Mouse (Mus musculus) heart, postnatal 10 days (tissue): Measurements from ENCODE around the gene Dusp13. TPM values are rescaled to one million over a fixed set of nuclear protein-coding genes. Genes with fewer than 3 reads are reported as not detected.
A peak's percentile ranks its signal among the peaks of the same experiment; 100 is the strongest.

Experiments used
- DNase-seq, 2 experiments: peaks; one replicate each; pipeline ENCODE4 v3.0.0; 2021
- intact Hi-C: fragments of 180-260 bp; cut with DNase I; formaldehyde crosslinking; loops from one replicate; pipeline ENCODE4 v1.15.1; 2025
- total RNA-seq, 2 experiments: library from RNA; stranded (reverse); gene quantifications; 2 replicates each; pipeline ENCODE4 v1.2.3; 2021

The Dusp13 gene
- total RNA-seq, 2 experiments from 2014 or later = 0.60 TPM; not detected in 1

- DNase-seq = peak; percentile 55 to 82
- intact Hi-C loops = loop anchor here (10.0 kb wide), 2 partner anchors 244 to 694 kb away; partner anchors contain the start of genes Adk and Ap3m1
Observed at GRCm38 (mm10) chr14:21748142-21748870, 2.7 kb downstream of the Dusp13 start.

GRCm38 (mm10) chr14:21747436-21748141 lies 3.4 kb downstream of the Dusp13 start:
- intact Hi-C loops = loop anchor here (10.0 kb wide), 2 partner anchors 243 to 693 kb away; partner anchors contain the start of genes Adk and Ap3m1
- DNase-seq = no peak

DNA sequence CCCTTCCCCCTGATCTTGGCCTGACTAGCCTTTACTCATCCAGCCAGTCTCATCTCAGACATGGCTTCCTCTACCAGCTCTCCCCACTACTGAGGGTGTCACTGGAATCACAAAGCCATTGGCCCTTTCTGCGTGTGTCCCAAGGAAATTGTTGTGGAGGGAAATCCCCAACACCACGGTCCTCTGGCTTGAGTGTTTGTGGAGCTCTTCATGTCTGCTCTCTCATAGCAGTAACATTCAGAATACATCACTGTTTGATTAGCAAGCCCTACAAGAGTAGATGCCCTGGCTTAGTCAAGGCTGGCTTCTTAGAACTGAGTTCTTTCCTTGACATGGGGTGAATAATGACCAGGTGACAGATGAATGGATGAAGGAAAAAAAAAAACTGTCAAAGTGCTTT lies 4.1 kb downstream of the Dusp13 start:
- DNase-seq = no peak
- intact Hi-C loops = loop anchor here (10.0 kb wide), 2 partner anchors 242 to 692 kb away; partner anchors contain the start of genes Adk and Ap3m1

GRCm38 (mm10) chr14:21746251-21746650 lies 4.7 kb downstream of the Dusp13 start:
- intact Hi-C loops = loop anchor here (10.0 kb wide), 2 partner anchors 241 to 691 kb away; partner anchors contain the start of genes Adk and Ap3m1
- no peak for DNase-seq

DNA sequence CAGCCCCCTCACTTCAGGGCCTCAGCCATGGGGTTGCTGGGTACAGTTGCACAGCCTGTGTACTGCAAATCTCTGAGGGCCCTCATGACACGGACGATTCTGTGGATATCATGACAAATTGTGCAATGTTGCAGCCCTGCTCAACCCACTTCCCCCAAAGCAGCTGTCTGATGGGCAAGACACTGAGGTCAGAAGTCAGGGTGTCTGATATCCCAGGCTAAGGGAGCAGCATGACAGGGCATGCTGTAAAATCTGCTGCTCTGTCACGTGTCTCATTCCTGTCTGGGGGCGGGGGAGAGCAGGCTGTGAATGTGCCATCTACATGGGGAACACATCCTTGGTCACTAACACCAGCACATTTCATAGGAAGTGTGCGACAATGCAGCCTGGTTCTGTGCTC lies 5.8 kb downstream of the Dusp13 start:
- DNase-seq = no peak
- intact Hi-C loops = loop anchor here (10.0 kb wide), 2 partner anchors 240 to 690 kb away; partner anchors contain the start of genes Adk and Ap3m1

DNA sequence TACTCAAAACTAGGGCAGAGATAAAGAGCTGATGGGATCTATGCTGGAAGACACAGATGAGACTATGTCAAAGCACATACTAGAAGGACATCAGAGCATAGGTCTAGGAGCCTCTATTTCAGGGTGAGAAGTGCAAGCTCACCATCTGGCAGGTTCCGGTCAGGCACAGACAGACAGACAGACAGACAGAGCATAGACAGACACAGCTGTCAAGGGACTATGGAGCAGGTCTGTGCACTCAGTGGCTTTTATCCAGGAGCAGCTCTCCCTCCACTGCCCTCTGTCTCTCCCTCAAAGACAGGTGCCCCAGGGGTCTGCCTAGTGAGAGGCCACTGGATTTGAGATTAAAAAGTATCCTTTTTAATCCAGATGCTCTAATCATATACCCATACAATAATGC lies 6.8 kb downstream of the Dusp13 start:
- intact Hi-C loops = loop anchor here (1.0 to 10.0 kb wide), 3 partner anchors 239 to 689 kb away; partner anchors contain the start of genes Adk and Ap3m1
- no peak for DNase-seq

DNA sequence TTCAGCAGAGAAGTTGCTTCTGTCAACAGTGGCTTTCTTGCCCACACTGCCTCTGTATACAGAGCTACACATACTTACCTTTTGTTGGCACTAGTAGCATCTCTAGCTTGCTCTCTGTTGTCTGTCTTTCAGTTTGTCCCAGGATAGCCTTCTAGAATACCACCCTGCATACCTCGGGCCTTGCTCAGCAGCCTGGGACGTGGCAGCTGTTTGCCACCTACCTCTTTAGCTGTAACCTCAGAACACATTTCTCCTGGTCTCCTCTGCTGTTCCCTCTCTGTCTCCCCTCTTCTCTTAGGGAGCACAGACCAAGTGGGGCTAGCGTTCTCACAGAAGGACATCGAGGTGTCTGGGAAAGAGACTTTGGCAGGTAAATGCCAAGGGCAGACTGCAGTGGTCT lies 8.5 kb downstream of the Dusp13 start:
- no peak for DNase-seq
- intact Hi-C loops = loop anchor here (1.0 to 10.0 kb wide), 3 partner anchors 64 to 688 kb away; partner anchors contain the start of genes Adk and Ap3m1

DNA sequence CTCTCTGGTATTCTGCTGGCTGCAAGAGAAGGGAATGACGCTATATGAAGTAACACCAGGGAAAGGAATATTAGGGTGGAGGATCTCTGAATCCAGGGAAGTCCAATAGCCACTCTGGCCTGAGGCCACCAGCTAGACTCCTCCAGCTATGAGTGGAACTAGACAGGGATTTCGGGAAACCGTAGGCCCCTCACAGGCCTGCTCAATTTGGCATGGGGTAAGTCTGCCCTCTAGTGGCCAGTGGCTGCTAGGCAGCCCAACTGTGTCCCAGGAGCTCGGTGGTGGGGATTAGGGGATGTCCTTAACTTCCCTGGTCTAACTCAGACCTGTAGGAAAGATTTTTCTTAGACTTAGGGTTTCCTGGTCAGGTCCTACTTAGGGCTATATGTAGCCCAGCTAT lies 9.2 kb downstream of the Dusp13 start:
- intact Hi-C loops = loop anchor here (1.0 to 10.0 kb wide), 5 partner anchors 63 to 687 kb away; partner anchors contain the start of genes Adk and Ap3m1
- peak; percentile 84 to 92 for DNase-seq

DNA sequence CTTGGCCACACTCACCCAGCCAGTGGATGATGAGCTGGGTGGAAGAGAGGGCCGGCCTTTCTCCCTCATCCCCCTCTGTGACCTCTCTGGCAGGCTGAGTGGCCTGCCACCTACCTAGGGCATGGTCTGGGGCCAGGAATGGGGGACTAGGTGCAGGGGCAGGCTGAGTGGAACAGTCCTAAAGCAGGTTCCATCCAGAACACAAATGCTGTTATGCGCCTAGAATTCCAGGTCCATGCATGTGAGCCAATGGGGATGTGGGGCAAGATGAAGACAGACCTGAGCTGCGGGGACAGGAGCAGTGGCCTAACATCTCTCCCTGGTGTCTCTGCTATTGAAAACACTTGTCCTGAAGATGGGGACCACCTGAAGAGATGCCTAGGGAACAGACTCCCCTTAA lies 9.7 kb downstream of the Dusp13 start:
- intact Hi-C loops = loop anchor here (2.0 to 10.0 kb wide), 4 partner anchors 237 to 687 kb away; partner anchors contain the start of genes Adk and Ap3m1
- DNase-seq = no peak

DNA sequence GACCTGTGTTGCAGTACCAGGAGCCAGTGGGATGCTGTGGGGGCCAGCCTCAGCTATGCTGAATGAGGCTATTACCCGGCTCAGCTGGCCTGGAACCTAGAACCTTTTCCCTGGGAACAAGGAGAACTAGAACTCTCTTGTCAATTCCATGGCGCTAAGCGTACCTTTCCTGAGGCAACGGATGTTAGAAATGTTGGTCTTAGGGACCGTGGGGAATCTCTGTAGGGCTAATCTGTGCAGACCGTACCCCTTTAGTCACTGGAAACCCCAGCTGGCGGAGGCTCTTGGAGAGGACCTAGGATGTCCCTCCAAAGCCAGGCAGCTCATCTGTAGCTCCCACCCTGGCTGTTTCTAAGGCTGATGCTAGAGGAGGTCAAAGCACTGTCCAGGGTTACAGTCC lies 10.6 kb downstream of the Dusp13 start:
- intact Hi-C loops = loop anchor here (1.0 to 10.0 kb wide), 5 partner anchors 46 to 686 kb away; partner anchors contain the start of genes Adk and Ap3m1
- no peak for DNase-seq

DNA sequence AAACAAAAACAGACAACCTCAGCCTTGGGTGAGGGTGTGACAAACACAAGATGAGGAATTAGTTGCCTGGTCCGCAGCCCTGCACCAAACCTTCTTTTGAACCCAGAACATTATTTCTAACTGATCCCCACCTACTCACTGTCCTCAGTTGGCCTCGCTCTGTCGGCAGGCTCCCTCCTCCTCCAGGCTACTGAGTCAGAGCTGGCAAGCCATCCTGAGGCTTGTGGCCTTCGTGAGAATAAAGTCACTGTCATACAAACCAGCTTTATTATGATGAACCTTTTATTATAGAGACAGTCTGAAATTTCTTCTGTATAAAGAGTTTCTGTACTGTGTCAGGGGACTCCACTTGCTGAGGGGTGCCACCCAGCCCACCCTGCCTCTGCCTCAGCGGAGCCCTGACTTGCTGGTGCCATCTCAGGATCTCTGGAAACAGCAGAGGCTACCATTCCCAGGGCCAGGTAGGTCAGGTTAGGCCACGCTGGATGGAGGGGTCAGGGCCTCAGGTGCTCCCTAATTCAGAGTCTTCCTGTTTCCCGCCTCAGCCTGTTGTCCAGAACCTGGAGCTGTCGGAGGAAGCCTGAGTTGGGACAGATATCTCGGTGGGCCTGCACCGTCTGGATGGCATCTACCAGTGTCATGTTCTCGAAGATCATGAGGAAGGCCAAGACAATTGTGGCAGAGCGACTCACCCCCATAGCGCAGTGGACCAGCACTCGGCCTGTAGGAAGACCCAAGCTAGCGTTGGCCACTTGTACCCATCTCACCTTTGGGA lies 17.7 kb downstream of the Dusp13 start:
- DNase-seq = no peak
- intact Hi-C loops = no loop called here

DNA sequence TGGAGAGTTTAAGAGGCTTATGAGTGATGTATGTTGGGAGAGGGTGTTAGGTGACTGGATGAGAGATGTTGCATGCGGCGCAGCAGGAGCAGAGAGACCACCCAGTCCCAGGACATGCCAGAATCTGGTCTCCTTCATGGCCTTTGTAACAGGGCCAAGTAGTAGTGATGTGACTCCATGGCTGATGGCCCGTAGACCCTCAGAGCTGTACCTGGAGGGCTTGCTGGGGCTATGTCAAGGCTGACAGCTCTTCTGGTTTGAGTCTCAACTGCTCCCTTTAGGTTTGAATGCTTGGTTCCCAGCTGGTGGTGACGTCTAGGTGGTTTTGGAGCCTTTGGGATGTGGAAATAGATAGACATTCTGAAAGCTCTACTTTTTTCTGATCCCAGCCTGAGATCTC lies 21.0 kb downstream of the Dusp13 start:
- DNase-seq = no peak
- intact Hi-C loops = no loop called here

GRCm38 (mm10) chr14:21729031-21729732 lies 21.8 kb downstream of the Dusp13 start:
- no peak for DNase-seq
- intact Hi-C loops = no loop called here

DNA sequence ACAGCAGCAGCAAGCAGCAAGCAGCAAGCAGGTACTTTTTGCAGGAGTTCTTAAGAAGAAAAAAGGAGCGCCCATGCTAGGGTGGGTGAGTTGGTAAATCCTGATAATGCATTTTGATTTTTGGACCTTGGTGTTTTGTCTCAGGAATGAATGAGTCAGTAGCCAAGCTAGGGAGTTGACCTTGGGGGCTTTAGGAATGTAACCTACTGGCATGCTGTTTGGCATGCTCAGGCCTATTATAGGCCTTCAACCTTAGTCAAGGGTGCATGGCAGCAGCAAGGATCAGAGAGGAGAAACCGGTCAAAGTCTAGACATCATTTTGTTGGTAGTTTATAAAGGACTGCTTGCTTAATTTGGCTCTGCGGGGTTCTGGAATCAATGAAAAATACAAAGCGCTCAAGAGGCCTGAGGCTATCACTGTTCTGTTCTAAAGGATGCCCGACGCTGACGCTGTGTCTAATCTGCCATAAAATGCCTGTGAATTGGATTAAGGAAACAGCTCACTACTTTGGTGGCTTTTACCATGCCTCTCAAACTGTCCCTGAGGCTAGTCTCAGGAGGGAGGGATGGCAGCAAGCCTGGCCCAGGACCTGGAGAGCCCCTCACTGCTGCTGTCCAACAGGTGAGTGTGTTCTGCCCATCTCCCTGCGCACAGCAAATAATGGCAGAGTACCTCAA lies 28.8 kb downstream of the Dusp13 start:
- intact Hi-C loops = no loop called here
- no peak for DNase-seq

DNA sequence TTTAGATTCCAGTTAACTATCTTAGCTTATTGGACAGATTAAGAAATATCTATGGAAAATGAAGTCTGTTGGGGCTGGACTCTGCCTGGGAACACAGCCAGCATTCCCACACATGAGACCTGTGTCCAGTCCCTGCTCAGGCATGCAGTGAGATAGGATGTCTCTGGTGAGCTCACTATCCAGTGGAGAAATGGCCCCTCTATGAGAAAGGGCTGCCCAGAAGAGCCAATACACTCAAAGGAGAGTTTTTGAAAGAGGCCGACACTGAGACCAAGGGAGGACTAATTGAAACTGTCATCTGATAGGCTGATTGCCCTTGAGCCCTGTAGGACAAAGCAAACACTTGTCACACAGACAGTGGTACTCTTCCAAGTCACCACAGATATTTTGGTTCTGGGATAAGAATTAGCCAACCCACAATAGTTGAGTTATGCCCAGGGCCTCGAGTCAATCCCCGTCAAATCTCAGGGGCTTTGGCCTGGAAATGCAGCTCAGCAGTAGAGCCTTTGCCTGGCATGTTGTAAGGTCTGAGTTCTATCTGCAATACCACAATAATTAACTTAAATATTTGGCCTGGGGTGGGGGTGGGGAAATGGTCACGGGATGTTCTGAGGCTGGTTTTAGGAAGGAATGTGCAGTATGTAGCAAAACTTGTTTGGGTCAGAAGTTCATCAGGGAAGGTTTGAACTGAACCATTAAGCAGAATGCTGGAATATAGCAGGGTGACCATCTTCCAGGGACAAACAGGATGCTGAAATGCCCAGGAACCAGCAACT lies 30.4 kb downstream of the Dusp13 start:
- intact Hi-C loops = no loop called here

DNA sequence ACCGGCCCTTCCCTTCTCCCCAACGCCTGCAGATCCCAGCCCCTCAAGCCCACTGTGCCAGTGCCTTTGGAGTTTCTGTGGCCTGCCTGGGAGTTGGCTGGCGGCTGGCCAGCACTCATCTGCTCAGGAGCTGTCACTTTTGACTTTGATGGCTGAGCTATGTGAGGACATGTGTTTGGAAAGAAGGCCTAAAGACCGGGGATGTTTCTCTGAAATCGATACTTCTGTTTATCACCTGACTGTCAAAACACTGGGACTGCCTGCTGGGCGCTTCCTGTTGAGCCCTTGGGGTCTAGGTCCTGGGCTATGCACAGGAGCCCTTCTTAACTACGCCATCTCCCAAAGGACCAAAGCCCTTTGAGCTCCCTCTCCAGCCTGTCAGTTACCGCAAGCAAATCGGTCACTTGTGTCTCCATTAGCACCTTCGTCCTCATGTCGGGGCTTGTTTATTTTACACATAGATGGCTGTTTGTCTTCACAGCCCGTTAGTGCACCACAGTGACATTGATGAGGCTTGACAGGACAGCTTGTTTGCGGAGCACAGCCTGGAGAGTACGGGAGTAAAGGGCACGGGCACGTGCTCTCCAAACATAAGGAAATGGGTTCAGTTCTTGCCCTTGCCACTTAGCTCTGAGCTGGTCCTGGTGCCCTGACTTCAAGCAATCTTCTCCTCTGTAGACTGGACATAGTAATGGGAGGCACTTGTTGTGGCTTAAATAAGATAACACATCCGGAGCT lies 31.2 kb downstream of the Dusp13 start:
- DNase-seq = no peak
- intact Hi-C loops = no loop called here

More for the DNA sequence above, 30.4 kb downstream of the Dusp13 start:
- peak in 1 of 2 experiments; percentile 32 for DNase-seq

GRCm38 (mm10) chr14:21714486-21714885 lies 36.5 kb downstream of the Dusp13 start, which contains the start of gene Dupd1:
Gene Dupd1 (minus strand): TSS chr14:21714576.
- DNase-seq = no peak
- intact Hi-C loops = no loop called here

DNA sequence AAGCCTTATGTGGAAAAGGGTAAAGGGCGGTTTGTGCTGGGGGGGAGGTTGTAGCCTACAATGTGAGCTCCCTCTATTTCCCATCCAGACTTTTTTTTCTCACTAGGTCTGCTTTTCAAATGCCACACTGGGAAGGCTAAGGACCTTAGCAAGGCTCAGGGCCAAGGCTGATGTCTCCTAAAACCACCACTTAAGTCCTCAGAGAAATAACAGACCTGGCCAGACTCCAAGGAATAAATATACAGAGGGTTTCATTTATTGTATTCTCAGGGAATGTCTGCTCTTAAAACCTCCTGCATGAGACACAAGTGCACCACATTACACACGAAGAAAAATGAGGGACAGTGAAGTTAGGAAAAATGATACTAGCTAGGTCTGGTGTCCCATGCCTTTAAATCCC lies 39.8 kb downstream of the Dusp13 start:
- DNase-seq = no peak
- intact Hi-C loops = no loop called here
